Mouse (Mus musculus): Measurements from ENCODE around the gene E2f1. TPM values are rescaled to one million over a fixed set of nuclear protein-coding genes. Genes with fewer than 3 reads are reported as not detected.

The E2f1 gene
- total RNA-seq, 2 experiments from 2014 or later: 0.28 to 0.64 TPM

- DNase-seq: peak; percentile 75
- H3K4me3 ChIP-seq: peak within 1 kb of the TSS; percentile 67
- intact Hi-C loops (cut with DNase I): loop anchor here (5.0 kb wide), 1 partner anchor 384 kb away; no protein-coding TSS in a partner anchor
Observed at GRCm38 (mm10) chr2:154558264-154559039, 11.2 kb downstream of the E2f1 start, which contains the start of gene Necab3. Gene Necab3, minus strand, starts transcription at chr2:154558890.

GRCm38 (mm10) chr2:154557184-154557832, 12.4 kb downstream of the E2f1 start:
- intact Hi-C loops (cut with DNase I): loop anchor here (5.0 kb wide), 1 partner anchor 385 kb away; no protein-coding TSS in a partner anchor
- no peak for TF ChIP-seq CTCF (IDR thresholded peaks at IDR 0.05)
- Histone ChIP-seq H3K27ac (no peak overlapping the region), H3K4me3 (no peak overlapping the region)
- no peak for DNase-seq

More at GRCm38 (mm10) chr2:154558264-154559039, 11.2 kb downstream of the E2f1 start, which contains the start of gene Necab3:
- peak within 1 kb of the TSS; percentile 54 for H3K27ac ChIP-seq
- no peak for TF ChIP-seq CTCF (IDR thresholded peaks at IDR 0.05)

GRCm38 (mm10) chr2:154555235-154555634, 14.5 kb downstream of the E2f1 start:
- intact Hi-C loops (cut with DNase I): loop anchor here (5.0 kb wide), 1 partner anchor 387 kb away; no protein-coding TSS in a partner anchor
- no peak for DNase-seq
- no peak overlapping the region for H3K4me3 ChIP-seq
- H3K27ac ChIP-seq: no peak overlapping the region
- TF ChIP-seq CTCF (IDR thresholded peaks at IDR 0.05): no peak

- TF ChIP-seq CTCF (IDR thresholded peaks at IDR 0.05): peak; percentile 79
- peak; percentile 88 for DNase-seq
- peak overlapping the region; percentile 74 for H3K4me3 ChIP-seq
- peak overlapping the region; percentile 78 for H3K27ac ChIP-seq
- intact Hi-C loops (cut with DNase I): loop anchor here (5.0 kb wide), 1 partner anchor 60 kb away; the partner anchor contains the start of genes 4930519P11Rik and Zfp341
Observed at GRCm38 (mm10) chr2:154552424-154552907, 17.2 kb downstream of the E2f1 start.

GRCm38 (mm10) chr2:154551927-154552326, 17.8 kb downstream of the E2f1 start:
- TF ChIP-seq CTCF (IDR thresholded peaks at IDR 0.05): no peak
- intact Hi-C loops (cut with DNase I): loop anchor here (5.0 kb wide), 1 partner anchor 60 kb away; the partner anchor contains the start of genes 4930519P11Rik and Zfp341
- DNase-seq: no peak
- Histone ChIP-seq H3K4me3 (peak overlapping the region; percentile 74), H3K27ac (peak overlapping the region; percentile 78)

- intact Hi-C loops (cut with DNase I): loop anchor here (5.0 kb wide), 1 partner anchor 61 kb away; the partner anchor contains the start of genes 4930519P11Rik and Zfp341
- no peak for TF ChIP-seq CTCF (IDR thresholded peaks at IDR 0.05)
- H3K27ac ChIP-seq: peak within 1 kb of the TSS; percentile 78
Observed at GRCm38 (mm10) chr2:154551476-154551875, 18.2 kb downstream of the E2f1 start, which contains the start of gene Actl10. Gene Actl10, plus strand, starts transcription at chr2:154551776.

GRCm38 (mm10) chr2:154550937-154551336, 18.8 kb downstream of the E2f1 start:
- DNase-seq: peak; percentile 4
- Histone ChIP-seq H3K4me3 (no peak overlapping the region), H3K27ac (no peak overlapping the region)
- intact Hi-C loops (cut with DNase I): loop anchor here (5.0 kb wide), 1 partner anchor 61 kb away; the partner anchor contains the start of genes 4930519P11Rik and Zfp341
- TF ChIP-seq CTCF (IDR thresholded peaks at IDR 0.05): no peak

More at GRCm38 (mm10) chr2:154551476-154551875, 18.2 kb downstream of the E2f1 start, which contains the start of gene Actl10:
- no peak for DNase-seq
- H3K4me3 ChIP-seq: peak within 1 kb of the TSS; percentile 74

GRCm38 (mm10) chr2:154549886-154550189, 19.9 kb downstream of the E2f1 start:
- DNase-seq: no peak
- peak overlapping the region; percentile 70 for H3K4me3 ChIP-seq
- intact Hi-C loops (cut with DNase I): loop anchor here (5.0 kb wide), 1 partner anchor 62 kb away; the partner anchor contains the start of genes 4930519P11Rik and Zfp341
- no peak overlapping the region for H3K27ac ChIP-seq
- peak; percentile 17; the same call in 1 of the 2 replicates for TF ChIP-seq CTCF (IDR thresholded peaks at IDR 0.05)

GRCm38 (mm10) chr2:154549127-154549885, 20.4 kb downstream of the E2f1 start:
- no peak for TF ChIP-seq CTCF (IDR thresholded peaks at IDR 0.05)
- DNase-seq: peak; percentile 81
- H3K27ac ChIP-seq: no peak overlapping the region; the same call in 1 of the 2 replicates
- intact Hi-C loops (cut with DNase I): no loop called here
- H3K4me3 ChIP-seq: peak overlapping the region; percentile 70

- no peak overlapping the region for H3K27ac ChIP-seq
- intact Hi-C loops (cut with DNase I): no loop called here
- no peak overlapping the region for H3K4me3 ChIP-seq
- no peak for TF ChIP-seq CTCF (IDR thresholded peaks at IDR 0.05)
- peak; percentile 44 for DNase-seq
Observed at GRCm38 (mm10) chr2:154548688-154549087, 21.0 kb downstream of the E2f1 start.

GRCm38 (mm10) chr2:154546711-154547110, 23.0 kb downstream of the E2f1 start, which contains the start of gene 1700003F12Rik:
Gene 1700003F12Rik, plus strand, starts transcription at chr2:154547085.
- H3K27ac ChIP-seq: no peak within 1 kb of the TSS
- H3K4me3 ChIP-seq: no peak within 1 kb of the TSS
- no peak for DNase-seq
- intact Hi-C loops (cut with DNase I): no loop called here
- no peak for TF ChIP-seq CTCF (IDR thresholded peaks at IDR 0.05)

Data from gastrocnemius, adult 2 months (tissue).